In genomic region chr2:118871032-118871431, GRCm38 (mm10) we compare ENCODE assay signal across 25 mouse cellular contexts. TPM values are rescaled to one million over a fixed set of nuclear protein-coding genes. Genes with fewer than 3 reads are reported as not detected.
DNase-seq lines count a peak whose midpoint lies in the region; ATAC-seq and TF ChIP-seq lines count a peak whose summit lies in the region.
"Had no signal": no experiment of that assay in that cellular context is flagged by ENCODE, and none has a peak within 500 bp of the region (broad histone marks: within the 10 kb centered on the region; RNA-seq: fewer than 3 reads in every experiment).

No protein-coding gene starts in this region.

- TF ChIP-seq EP300 in stomach, postnatal 0 days (optimal IDR thresholded peaks at IDR 0.05), result no peak

- no peaks in the 10 kb centered on the region for H3K9me3 ChIP-seq in stomach, postnatal 0 days (ENCODE audit: control insufficient read depth, low read length)
- H3K9me3 ChIP-seq: embryonic facial prominence, embryonic 13.5 days; heart, embryonic 13.5 days; limb, embryonic 13.5 days; midbrain, embryonic 15.5 days had no signal

- no peak for ATAC-seq in stomach, postnatal 0 days (ENCODE audit: low FRiP score, low TSS enrichment)
- ATAC-seq: forebrain, embryonic 16.5 days; intestine, postnatal 0 days; midbrain, embryonic 15.5 days had no signal

- 39% methylated on average over 1 of the region's 1 CpGs for WGBS in stomach, postnatal 0 days

- no peak overlapping the region for H3K27ac ChIP-seq in stomach, postnatal 0 days (replicated peaks)
- H3K27ac ChIP-seq: embryonic facial prominence, embryonic 13.5 days; heart, embryonic 13.5 days; hindbrain, embryonic 14.5 days; limb, embryonic 13.5 days; midbrain, embryonic 15.5 days had no signal

- H3K4me2 ChIP-seq in stomach, postnatal 0 days (replicated peaks; ENCODE audit: low read depth), result no peak overlapping the region
- H3K4me2 ChIP-seq: embryonic facial prominence, embryonic 13.5 days; heart, embryonic 13.5 days; hindbrain, embryonic 14.5 days; limb, embryonic 13.5 days; liver, embryonic 11.5 days; midbrain, embryonic 15.5 days had no signal

- no peaks in the 10 kb centered on the region for H3K36me3 ChIP-seq in stomach, postnatal 0 days (ENCODE audit: control insufficient read depth, insufficient read depth, low read length)

- peak; percentile 15 to 27 for DNase-seq in layer of hippocampus, postnatal 36 days
- DNase-seq in layer of hippocampus, adult 9-10 months (ENCODE audit: low spot score), result no peak
- DNase-seq in NIH3T3 (ENCODE audit: low read depth), result peak; percentile 47
- peak; percentile 25 for DNase-seq in fat pad, adult 2 months (ENCODE audit: extremely low read depth, low read depth, low spot score)
- DNase-seq in lung, postnatal 36 days, result peak; percentile 42
- DNase-seq in stomach, postnatal 0 days (ENCODE audit: low spot score), result no peak
- DNase-seq in adrenal gland, postnatal 14 days, result no peak
- DNase-seq: adrenal gland, postnatal 10 days; B cell, adult 2 months; cerebellum, adult 18-20 months; cerebellum, postnatal 10 days; heart, postnatal 10 days; kidney, adult 9 months; kidney, postnatal 10 days; right cerebral cortex, postnatal 25 days; thymus, adult 18-20 months; thymus, postnatal 25 days had no signal

- H3K4me3 ChIP-seq in stomach, postnatal 0 days (ENCODE audit: low read depth, low read length), result no peak overlapping the region
- H3K4me3 ChIP-seq: embryonic facial prominence, embryonic 13.5 days; heart, embryonic 13.5 days; limb, embryonic 13.5 days; midbrain, embryonic 15.5 days had no signal

- H3K27me3 ChIP-seq in stomach, postnatal 0 days (ENCODE audit: control insufficient read depth, insufficient read depth, low read length), result no peaks in the 10 kb centered on the region
- H3K27me3 ChIP-seq: embryonic facial prominence, embryonic 13.5 days; heart, embryonic 13.5 days; limb, embryonic 13.5 days; midbrain, embryonic 15.5 days had no signal

- H3K4me1 ChIP-seq in stomach, postnatal 0 days (replicated peaks; ENCODE audit: control insufficient read depth, insufficient read depth), result no peaks in the 10 kb centered on the region
- H3K4me1 ChIP-seq: embryonic facial prominence, embryonic 13.5 days; midbrain, embryonic 15.5 days had no signal

- TF ChIP-seq CTCF in stomach, postnatal 0 days (IDR thresholded peaks at IDR 0.05; ENCODE audit: low read depth), result no peak

- no peak overlapping the region for H3K9ac ChIP-seq in stomach, postnatal 0 days (ENCODE audit: low read length)
- H3K9ac ChIP-seq: embryonic facial prominence, embryonic 13.5 days; heart, embryonic 13.5 days; hindbrain, embryonic 14.5 days; limb, embryonic 13.5 days; midbrain, embryonic 15.5 days had no signal

RNA-seq across cellular contexts. Expression of gene Ivd, which starts 9.3 kb away (rescaled TPM):
- total RNA-seq in layer of hippocampus, postnatal 36 days (2021), result 100 to 1,000 TPM in 1 of 2 experiments, 10 to 100 TPM in 1; 99.8 to 106 TPM
- 30.9 and 35.9 TPM in 2 replicates for polyA plus RNA-seq in stomach, postnatal 0 days (2015; fragmentation: Nextera tagmentation; extraction: Ambion mirVana)
- 173 and 197 TPM in 2 replicates for total RNA-seq in adrenal gland, postnatal 14 days (2021)

RNA-seq across cellular contexts. Expression of gene Bahd1, which starts 29.1 kb away (rescaled TPM):
- total RNA-seq in layer of hippocampus, postnatal 36 days (2021), result 10 to 100 TPM; 51.3 to 55.6 TPM
- 3.7 and 3.8 TPM in 2 replicates for polyA plus RNA-seq in stomach, postnatal 0 days (2015; fragmentation: Nextera tagmentation; extraction: Ambion mirVana)
- total RNA-seq in adrenal gland, postnatal 14 days (2021), result 32.3 and 33.7 TPM in 2 replicates

RNA-seq across cellular contexts. Expression of gene Chst14, which starts 55.3 kb away (rescaled TPM):
- 1 to 10 TPM; 2.7 to 2.9 TPM for total RNA-seq in layer of hippocampus, postnatal 36 days (2021)
- polyA plus RNA-seq in stomach, postnatal 0 days (2015; fragmentation: Nextera tagmentation; extraction: Ambion mirVana), result 13.6 and 14.2 TPM in 2 replicates
- total RNA-seq in adrenal gland, postnatal 14 days (2021), result 10.1 and 13.3 TPM in 2 replicates

RNA-seq across cellular contexts. Expression of gene Knstrn, which starts 57.2 kb away (rescaled TPM):
- 1 to 10 TPM; 1.5 to 2.2 TPM for total RNA-seq in layer of hippocampus, postnatal 36 days (2021)
- polyA plus RNA-seq in stomach, postnatal 0 days (2015; fragmentation: Nextera tagmentation; extraction: Ambion mirVana), result 26.6 and 29.0 TPM in 2 replicates
- 17.8 and 17.9 TPM in 2 replicates for total RNA-seq in adrenal gland, postnatal 14 days (2021)

Comparison
In these comparisons a context has a peak if more than half of its experiments do, and no peak if none do; other contexts are left out.
1. DNase-seq: peak in layer of hippocampus, postnatal 36 days (2 of 2), NIH3T3 (single experiment), fat pad, adult 2 months (single experiment) and lung, postnatal 36 days (single experiment); none in layer of hippocampus, adult 9-10 months (single experiment), stomach, postnatal 0 days (single experiment) and adrenal gland, postnatal 14 days (single experiment).